Mouse (Mus musculus): ENCODE measurements around the gene Cela2a.
"Not testable (repeated sequence)": the region's sequence is repeated elsewhere in the genome, so short reads cannot be mapped to it uniquely, and the experiment has no call there.

The Cela2a gene

GRCm38 (mm10) chr4:141805886-141806285 lies 20.1 kb downstream of the Cela2a start:
- no peak for DNase-seq (ENCODE audit: low read depth in 2 of 2, low spot score in 2 of 2)

GRCm38 (mm10) chr4:141804105-141804504 lies 21.9 kb downstream of the Cela2a start:
- DNase-seq (ENCODE audit: low read depth in 2 of 2, low spot score in 2 of 2), result no peak

GRCm38 (mm10) chr4:141797545-141797944 lies 28.4 kb downstream of the Cela2a start:
- DNase-seq (ENCODE audit: low read depth in 2 of 2, low spot score in 2 of 2), result no peak

- DNase-seq (ENCODE audit: low read depth in 2 of 2, low spot score in 2 of 2), result no peak
Observed at GRCm38 (mm10) chr4:141796954-141797353, 29.0 kb downstream of the Cela2a start.

- DNase-seq (ENCODE audit: low read depth in 2 of 2, low spot score in 2 of 2), result no peak
Observed at GRCm38 (mm10) chr4:141796356-141796755, 29.6 kb downstream of the Cela2a start.

- no peak for DNase-seq (ENCODE audit: low read depth in 2 of 2, low spot score in 2 of 2)
Observed at GRCm38 (mm10) chr4:141794152-141794535, 31.8 kb downstream of the Cela2a start.

GRCm38 (mm10) chr4:141793282-141794151 lies 32.4 kb downstream of the Cela2a start, which contains the start of gene Casp9:
TSS of gene Casp9 (plus strand) at chr4:141793612.
- DNase-seq (ENCODE audit: low read depth in 2 of 2, low spot score in 2 of 2), result peak; percentile 94 to 97

GRCm38 (mm10) chr4:141792554-141793281 lies 33.2 kb downstream of the Cela2a start:
- no peak for DNase-seq (ENCODE audit: low read depth in 2 of 2, low spot score in 2 of 2)

- no peak for DNase-seq (ENCODE audit: low read depth in 2 of 2, low spot score in 2 of 2)
Observed at GRCm38 (mm10) chr4:141791951-141792350, 34.0 kb downstream of the Cela2a start.

- no peak for DNase-seq (ENCODE audit: low read depth in 2 of 2, low spot score in 2 of 2)
Observed at GRCm38 (mm10) chr4:141791486-141791885, 34.5 kb downstream of the Cela2a start.

- peak; percentile 86 to 87 for DNase-seq (ENCODE audit: low read depth in 2 of 2, low spot score in 2 of 2)
Observed at GRCm38 (mm10) chr4:141790524-141790990, 35.4 kb downstream of the Cela2a start, which contains the start of gene Dnajc16. TSS of gene Dnajc16 (minus strand) at chr4:141790931.

- DNase-seq (ENCODE audit: low read depth in 2 of 2, low spot score in 2 of 2), result no peak
Observed at GRCm38 (mm10) chr4:141789564-141790218, 36.3 kb downstream of the Cela2a start.

- DNase-seq (ENCODE audit: low read depth in 2 of 2, low spot score in 2 of 2), result no peak
Observed at GRCm38 (mm10) chr4:141787462-141787861, 38.5 kb downstream of the Cela2a start.

- DNase-seq (ENCODE audit: low read depth in 2 of 2, low spot score in 2 of 2), result no peak
Observed at GRCm38 (mm10) chr4:141787046-141787445, 38.9 kb downstream of the Cela2a start.

- DNase-seq (ENCODE audit: low read depth in 2 of 2, low spot score in 2 of 2), result no peak
Observed at GRCm38 (mm10) chr4:141786141-141786540, 39.8 kb downstream of the Cela2a start.

- no peak for DNase-seq (ENCODE audit: low read depth in 2 of 2, low spot score in 2 of 2)
Observed at GRCm38 (mm10) chr4:141784835-141785234, 41.1 kb downstream of the Cela2a start.

GRCm38 (mm10) chr4:141781201-141781985 lies 44.6 kb downstream of the Cela2a start:
- no peak for DNase-seq (ENCODE audit: low read depth in 2 of 2, low spot score in 2 of 2)

- no peak for DNase-seq (ENCODE audit: low read depth in 2 of 2, low spot score in 2 of 2)
Observed at GRCm38 (mm10) chr4:141779828-141780227, 46.1 kb downstream of the Cela2a start.

GRCm38 (mm10) chr4:141773019-141773418 lies 52.9 kb downstream of the Cela2a start:
- not testable (repeated sequence) for DNase-seq (ENCODE audit: low read depth in 2 of 2, low spot score in 2 of 2)

- no peak for DNase-seq (ENCODE audit: low read depth in 2 of 2, low spot score in 2 of 2)
Observed at GRCm38 (mm10) chr4:141771823-141772222, 54.1 kb downstream of the Cela2a start.

All from CD8-positive naive resting alpha-beta T cell, adult 2 months (primary cell).